Mouse (Mus musculus) heart, adult 8-10 months (tissue): Measurements from ENCODE around the gene Syt8. TPM values are rescaled to one million over a fixed set of nuclear protein-coding genes. Genes with fewer than 3 reads are reported as not detected.

Experiments used
- DNase-seq: peaks from one replicate; pipeline ENCODE4 v3.0.0; 2022; ENCODE audit warnings: low spot score
- total RNA-seq, 4 experiments: library from RNA; stranded (reverse); gene quantifications; 2 replicates each; pipeline ENCODE4 v1.2.4; 2022

Gene Syt8
- total RNA-seq, 4 experiments from 2014 or later, result 0.25 TPM; not detected in 3

DNA sequence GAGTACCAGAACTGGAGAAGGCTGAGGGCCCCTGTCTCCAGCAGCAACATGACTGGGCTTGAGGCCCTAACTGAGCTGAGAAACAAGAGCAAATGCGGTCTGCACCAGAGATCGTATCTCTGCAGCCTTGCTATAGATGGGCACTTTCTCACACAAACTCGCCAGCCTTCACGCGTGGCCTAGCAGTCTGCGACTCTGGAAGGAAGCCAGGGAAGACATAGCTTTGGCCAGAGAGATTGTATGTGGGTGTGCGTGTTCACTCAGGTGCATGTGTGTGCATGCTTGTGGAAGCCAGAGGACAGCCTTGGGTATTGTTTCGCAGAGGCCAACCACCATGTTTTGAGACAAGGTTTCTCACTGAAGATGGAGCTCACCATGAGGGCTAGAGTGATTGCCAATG is 26.0 kb upstream of the Syt8 start:
- no peak for DNase-seq

DNA sequence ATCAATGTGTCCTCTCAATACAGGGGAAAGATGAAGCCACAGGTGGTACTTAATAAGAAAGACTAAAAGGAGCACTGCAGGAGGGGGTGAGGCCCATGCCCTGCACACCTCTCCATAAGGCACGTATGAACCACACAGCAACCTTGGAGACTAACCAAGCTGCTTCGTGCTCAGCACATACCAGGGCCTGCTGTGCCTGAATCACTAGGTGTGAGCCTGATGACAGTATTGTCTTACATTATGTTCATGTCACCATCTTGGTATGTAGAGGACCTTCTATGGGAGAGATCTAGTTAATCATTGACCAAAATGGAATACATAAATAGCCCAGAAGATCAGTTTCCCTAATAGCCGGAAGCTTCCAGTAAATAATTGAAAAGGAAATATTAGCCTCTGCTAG is 25.0 kb upstream of the Syt8 start:
- DNase-seq, result no peak

DNA sequence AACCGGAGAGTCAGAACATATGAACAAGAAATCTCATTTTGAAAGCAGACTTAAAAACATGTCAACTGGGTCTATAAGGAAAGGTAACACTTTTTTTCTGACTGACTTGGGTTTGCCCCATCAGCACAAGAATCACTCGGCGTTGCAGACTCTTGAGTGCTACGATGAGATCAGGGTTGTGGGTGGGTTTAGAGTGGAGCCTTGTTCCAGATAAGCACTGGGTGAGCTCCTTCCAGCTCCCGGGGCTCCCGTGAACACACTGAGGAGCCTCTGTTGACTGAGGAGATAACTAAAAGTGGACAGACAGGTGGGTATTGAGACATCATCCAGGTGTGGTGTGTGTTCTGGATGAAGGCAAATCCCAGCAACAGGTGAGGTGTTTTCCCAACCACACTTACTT is 21.4 kb upstream of the Syt8 start:
- DNase-seq, result no peak

DNA sequence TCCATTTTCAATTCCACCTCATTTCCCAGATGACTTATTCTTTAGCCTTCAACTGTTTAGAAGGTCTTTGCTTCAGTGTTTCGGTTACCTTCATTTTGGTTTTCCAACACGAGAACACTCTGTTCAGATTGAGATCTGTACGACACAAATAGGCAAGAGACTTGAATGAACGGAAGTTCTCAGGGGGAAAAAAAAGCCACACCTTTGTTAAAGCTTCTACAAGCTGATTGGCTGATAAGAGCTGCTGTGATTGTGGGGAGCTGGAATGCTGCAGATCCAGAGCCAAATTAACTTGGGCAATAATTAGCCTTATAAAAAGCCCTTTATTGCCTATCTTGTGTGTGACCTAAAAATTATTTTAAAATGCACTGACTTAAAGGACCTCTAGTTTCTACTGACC is 19.3 kb upstream of the Syt8 start:
- DNase-seq, result peak; percentile 66

DNA sequence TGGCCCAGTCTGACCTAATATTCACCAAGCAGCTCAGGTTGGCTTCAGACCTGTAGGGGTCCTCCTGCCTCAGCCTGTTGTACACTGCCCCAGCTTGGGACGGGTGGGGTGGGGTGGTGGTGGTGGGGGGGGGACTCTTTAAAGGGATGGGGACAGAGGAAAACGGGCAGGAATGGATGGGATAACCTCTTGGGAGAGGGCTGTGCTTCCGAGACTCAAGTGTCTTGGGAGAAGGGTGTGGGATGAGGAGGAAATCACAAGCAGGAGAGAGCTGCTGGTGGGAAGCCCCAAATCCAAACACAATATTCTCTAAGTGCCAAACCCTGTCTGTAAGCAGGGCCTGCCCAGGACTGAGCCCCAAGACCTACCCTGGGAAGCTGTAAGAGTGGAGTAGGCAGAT is 18.4 kb upstream of the Syt8 start:
- no peak for DNase-seq

DNA sequence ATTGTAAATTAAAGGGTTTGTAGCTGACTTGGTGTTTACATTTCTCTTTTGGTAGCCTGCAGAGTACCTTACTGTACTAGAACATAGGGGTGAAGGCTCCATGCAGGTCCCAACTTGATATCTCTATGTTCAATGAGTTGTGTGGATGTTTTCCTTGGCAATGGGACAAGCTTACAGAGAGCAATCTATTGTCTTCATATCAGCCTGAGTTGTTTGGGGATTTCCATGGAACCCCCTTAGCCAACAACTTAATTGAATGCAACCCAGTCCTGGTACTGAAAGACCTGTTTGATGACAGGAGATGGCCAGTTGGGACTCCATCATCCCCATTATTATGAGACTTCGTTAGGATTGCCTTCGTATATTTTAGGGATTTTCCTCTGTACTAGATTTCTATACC is 16.6 kb upstream of the Syt8 start:
- DNase-seq, result peak; percentile 71

DNA sequence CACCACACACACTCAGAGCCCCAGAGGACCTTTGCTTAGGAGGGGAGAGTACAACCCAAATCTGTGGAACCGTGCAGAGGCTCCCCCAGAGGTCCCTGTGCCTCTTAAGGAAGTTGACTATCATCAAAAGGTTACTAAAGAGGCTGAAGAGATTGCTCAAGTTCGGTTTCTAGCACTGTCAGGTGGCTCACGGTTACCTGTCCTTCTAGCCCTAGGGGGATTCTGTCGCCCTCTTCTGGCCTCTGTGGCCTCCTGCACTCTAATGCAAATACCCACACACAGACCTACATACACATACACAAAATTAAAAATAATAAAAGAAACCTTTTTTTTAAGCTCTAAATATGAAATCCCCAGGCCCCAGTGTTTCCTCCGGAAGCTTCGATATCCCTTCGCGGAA is 16.0 kb upstream of the Syt8 start:
- no peak for DNase-seq

DNA sequence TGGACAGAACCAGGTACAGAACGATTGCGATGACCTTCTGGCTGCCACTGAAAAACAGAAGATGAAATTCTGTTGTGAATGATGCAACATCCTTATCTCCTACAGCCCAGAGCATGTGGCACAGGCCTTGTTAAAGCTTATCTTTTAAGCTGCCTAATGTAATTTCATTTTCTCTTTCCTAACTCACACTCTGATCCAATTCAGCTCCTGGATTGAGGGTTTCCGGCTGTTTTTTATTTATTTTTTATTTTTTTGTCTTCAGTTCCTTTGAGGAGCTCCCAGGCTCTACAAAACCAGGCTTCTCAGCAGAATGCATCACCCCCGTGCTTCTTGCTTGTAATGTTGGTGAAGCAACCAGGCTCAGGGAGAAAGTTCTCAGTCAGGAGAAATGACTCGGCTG is 14.8 kb upstream of the Syt8 start:
- no peak for DNase-seq

DNA sequence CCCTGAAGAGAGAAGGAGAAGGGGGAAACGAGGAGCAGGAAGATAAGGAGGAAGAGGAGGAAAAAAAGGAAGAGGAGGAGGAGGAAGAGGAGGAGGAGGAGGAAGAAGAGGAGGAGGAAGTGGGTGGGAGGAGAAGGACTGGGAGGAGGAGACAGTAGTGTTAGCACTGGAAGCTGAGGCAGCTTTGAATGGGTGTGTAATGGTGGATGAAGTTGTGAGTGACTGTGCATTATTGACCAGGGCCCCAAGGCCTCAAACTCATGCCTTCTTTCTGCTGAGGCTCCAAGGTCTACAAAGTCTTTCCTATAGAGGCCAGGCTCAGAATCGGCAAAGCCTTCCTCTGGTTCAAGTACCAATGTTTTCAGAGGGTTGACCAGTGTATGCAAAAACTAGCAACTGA is 12.8 kb upstream of the Syt8 start:
- DNase-seq, result no peak

DNA sequence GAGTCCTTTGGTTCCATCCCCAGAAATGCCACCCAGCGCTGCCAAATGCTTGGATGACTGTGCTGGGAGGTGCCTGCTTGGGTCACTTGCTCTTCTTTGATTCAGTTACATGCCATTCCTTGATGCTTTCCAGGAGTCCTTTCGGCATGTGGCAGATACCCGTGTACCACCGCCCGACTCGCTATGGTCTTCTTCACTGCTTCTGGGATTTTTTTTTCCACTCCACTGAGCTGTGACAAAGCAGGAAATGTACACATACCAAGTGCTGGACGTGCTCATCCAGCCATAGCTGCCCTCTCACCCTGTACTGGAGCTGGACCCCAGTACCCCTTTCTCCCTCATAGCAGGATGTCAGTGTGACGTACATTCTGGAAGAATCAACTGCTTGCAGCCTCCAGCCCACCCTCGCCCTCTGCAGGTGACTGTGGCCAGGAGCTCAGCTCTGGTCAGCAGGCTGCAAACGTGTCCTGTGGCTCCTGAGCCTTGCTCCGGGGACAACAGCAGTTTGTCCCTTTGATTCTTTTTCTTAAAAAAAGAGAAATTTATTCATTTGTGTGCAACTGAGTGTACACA is 8.9 kb upstream of the Syt8 start:
- no peak for DNase-seq

DNA sequence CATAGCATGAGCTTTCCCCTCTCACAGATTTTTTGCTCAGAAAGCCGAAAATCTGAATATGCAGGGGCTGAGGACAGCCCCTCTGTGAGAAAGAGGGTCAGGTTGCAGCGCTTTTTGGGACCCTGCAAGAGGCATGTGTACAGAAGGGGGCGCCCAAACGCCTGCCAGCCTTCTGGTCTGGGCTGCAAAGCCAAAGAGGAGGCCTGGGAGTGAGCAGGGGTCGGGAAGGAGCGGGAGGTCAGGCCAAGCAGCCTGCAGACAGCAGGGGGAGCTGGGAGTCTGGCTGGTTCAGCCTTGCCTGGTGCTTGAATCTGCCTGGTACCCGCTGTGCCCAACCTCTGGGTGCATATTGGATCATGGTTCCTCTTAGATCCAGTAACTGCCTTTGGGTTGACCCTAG is 6.4 kb upstream of the Syt8 start:
- DNase-seq, result no peak

DNA sequence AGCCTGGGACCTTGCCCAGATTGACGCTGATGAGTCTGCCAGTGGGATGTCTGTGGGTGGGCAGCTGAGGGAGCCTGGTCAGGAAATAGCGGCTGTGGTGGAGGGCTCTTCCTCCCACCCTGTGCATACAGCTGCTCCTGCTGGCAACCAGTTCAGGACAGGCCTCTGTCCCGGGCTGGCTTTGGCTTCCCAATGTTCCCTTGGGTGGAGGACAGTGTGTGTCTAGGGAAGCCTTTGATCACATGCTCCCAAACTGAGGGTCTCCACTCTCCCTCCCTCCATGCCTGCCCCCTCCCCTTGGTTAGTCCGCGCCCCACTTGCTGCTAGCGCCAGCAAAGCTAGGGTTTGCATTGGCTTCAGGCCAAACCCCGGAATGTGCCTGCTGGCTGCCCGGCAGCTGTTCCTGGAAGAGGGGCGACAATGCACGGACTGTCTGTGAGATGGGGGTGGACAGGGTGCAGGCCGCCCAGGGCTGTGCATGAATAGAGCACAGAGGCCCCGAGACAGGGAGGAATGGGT is 4.4 kb upstream of the Syt8 start:
- no peak for DNase-seq

DNA sequence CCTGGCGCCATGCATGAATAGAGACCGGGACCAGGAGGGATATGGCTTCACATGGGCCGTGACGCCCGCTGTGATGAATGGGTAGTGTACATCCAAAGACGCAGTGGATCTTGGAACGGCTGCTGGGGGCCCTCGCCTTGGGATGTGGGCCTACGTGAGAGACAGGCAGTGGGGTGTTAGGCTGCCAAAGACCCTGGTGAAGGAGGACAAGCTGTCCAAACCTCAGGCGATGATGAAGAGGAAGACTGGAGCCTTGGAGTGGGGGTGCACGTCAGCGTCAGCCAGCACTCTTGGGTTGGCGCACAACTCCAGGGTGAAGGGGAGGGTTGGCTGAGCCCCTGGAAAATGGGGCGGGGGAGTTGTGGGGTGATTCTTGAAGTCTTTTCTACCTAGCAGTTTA is 3.5 kb upstream of the Syt8 start:
- no peak for DNase-seq

DNA sequence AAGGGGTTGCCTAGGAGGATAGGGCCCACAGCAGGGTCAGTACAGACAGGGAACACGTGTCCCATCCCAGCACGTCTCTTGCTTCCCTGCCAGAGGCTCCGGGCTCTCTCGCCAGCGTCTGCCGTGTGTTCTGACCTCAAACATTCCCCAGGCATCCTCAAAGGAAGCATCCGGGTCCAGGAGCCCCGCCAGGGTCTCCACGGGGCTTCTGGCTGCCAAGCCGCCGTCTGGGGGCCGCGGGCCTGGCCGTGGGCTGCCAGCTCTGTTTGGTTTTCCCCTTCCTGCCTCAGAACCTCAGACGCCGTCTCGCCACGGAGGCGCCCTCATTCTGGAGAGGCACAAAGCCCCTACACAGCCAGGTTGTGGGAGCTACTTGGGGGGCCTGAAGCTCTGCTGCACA is 1.0 kb upstream of the Syt8 start:
- DNase-seq, result no peak

DNA sequence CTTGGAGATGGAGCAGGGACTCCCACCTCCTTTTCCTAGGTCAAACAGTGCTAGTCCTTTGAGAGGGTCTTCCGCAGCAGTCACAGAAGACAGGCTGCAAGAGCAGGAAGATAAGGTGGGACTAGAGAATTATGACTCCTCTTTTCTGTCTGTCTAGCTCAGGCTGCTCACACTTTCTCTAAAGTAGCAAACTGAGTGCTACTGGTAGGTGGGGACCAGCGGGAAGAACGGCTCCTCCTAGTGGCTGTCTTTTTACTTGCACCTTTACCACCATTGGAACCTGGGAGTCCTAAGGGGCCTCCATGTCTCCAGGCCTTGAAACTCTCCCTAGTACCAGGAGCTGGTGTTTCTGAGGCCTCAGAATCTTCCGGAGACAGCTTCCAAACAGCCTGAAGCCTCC is 874 bp downstream of the Syt8 start:
- peak; percentile 83 for DNase-seq

DNA sequence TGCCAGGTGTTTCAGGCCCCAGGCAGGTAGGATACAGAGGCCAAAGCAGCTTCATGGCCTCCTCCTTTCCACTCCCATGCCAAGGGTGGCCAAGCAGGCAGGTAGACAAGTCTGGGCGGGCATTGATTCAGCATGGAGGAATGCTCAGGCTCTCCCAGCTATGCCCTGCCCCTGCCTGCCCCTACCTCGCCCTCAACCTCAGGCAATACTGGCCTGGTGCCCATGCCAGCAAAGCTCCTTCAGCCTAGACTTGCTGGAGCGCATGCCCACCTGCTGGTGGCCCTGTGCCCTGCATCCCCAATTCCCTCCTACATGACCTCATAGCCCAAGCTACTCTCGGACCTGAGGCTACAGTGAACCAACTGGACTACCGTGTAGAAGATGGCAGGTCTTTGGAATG is 2.7 kb downstream of the Syt8 start:
- no peak for DNase-seq

DNA sequence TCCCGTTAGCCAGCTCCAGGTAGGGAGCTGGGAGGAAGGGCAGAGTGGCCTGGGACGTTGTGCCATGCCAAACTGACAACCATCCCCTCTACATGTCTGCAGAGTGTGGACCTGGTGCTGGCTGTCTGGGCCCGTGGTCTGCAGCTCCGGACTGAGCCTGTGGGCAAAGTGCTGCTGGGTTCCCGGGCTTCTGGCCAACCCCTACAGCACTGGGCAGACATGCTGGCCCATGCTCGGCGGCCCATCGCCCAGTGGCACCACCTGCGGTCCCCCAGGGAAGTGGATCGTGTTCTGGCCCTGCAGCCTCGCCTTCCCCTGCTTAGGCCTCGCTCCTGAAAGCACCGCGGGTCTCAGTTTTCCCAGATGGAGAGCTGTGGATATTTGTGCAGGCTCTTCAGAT is 5.3 kb downstream of the Syt8 start:
- no peak for DNase-seq

DNA sequence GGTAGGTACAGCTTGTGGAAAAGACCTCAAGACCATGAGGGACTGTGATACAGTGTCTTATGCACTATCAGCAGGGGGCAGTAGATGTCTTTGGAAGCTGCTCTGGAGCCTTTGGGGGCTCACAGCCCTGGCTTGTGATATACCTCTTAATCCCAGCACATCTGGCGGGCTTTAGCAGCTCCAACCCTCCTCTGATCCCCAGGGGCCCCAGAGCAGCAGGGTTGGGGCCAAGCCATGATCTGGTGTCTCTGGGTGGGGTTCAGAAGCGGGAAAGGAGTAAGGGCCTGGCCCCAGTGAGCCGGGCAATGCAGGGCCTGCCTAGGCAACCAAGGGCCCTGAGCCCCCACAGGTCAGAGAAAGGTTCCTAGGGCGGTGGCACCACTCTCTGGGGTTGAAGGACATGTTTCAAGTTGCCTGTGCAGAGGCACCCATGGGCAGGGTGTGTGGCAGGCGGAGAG is 6.0 kb downstream of the Syt8 start:
- peak; percentile 65 for DNase-seq

DNA sequence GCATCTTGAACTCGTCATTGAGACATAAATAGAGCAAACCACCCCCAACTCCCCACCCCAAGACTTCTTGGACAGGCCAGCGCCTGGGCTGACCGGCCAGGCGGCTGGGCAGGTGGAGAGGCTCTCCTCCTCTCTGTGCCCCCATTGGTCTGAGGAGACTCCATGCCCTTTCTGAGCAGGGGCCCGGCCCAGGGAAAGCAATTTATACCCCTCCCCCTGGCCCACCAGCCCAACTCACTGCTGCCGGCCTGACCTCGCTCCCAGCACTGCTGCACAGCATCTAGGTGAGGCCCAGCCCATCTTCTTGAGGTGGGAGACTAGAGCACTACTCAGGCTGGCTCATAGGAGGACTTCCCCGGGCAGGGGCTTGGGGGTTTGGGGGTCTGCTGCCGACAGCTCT is 6.9 kb downstream of the Syt8 start, which contains the start of gene Tnni2:
Gene Tnni2 (plus strand): TSS at position 224 of the 400 bp plus-strand sequence.
- DNase-seq, result no peak

DNA sequence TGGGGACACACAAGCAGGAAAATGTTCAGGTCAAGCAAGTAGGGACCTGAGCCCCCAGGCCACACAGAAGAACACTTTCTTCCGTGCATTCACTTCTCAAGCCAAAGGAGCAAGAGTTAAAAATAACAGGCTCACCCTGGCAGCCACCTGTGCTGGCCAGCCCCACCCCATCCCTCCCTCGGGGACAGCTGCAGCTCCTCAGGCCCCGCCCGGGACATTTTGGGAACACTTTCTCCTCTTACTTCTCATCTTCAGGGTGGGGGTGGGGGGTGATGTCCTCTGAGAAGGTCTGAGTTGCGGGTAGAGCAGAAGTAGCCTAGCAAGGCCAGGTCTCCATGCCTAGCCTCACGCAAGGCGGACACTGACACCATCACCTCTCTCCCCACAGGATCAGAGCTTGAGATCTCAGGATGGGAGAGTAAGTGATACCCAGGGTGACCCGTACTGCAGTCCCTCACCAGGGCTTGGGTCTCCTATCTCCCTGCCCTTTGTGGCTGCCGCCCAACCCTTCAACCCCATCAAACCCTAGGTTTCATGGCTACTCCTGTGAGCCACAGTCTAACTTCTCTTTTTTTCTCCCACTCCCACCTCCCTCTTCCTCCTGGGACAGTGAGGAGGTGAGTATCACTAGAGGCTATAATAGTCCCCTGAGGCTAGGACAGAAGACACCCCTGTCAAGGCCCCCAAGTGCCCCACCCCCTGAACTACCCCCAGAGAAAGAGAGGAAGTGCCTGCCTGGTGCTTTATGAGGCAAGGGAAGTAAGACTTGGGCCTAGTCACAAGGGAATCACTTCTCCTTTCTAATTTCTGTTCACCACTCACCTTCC is 7.6 kb downstream of the Syt8 start:
- no peak for DNase-seq

DNA sequence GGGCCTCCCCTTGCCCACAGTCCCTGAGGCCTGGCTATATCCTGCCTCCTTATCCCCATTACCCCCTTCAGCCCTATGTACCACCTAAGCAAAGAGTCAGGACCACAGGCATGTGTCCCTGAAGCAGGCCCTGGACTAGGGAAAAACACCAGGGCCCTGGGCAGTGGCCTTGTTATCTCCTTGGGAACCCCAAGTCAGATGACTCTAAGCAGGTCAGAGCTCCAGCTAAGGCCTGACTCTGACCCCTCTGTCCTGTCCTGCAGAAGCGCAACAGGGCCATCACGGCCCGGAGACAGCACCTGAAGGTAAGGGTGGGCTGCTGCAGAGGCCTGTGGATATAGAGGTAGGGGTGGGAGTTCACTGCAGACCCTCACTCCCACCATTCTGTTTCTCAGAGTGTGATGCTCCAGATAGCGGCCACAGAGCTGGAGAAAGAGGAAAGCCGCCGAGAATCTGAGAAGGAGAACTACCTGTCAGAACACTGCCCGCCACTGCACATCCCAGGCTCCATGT is 8.3 kb downstream of the Syt8 start:
- DNase-seq, result no peak

DNA sequence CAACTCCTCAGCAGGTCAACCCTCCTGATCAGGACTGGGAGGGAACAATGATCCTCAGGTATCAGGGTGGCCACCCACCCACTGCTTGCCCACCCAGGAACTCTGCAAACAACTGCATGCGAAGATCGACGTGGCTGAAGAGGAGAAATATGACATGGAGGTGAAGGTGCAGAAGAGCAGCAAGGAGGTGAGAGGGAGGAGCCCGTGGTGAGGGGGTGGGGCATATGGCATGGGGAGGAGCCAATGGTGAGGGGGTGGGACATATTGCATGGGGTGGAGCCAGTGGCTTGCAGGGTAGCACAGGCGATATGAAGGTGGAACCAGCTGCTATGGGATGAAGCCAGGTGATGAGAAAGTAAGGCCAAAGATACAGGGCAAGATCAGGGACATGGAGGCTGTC is 8.8 kb downstream of the Syt8 start:
- DNase-seq, result no peak

DNA sequence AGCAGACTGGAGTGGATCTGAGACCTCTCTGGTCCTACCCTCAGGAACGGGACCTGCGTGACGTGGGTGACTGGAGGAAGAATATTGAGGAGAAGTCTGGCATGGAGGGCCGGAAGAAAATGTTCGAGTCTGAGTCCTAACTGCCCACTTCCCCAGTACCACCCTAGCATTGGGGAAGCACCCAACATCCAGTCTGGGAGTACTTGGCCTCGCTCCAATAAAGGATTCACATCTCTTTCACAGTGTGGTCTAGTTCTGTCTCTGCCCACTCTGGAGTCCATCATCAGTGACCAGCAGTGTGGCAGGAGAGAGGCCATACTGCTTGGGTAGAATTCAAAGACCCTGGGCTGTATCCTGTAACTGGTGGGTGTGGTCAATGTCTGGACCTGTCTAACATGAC is 9.5 kb downstream of the Syt8 start:
- no peak for DNase-seq
